Mouse (Mus musculus) heart, embryonic 12.5 days (tissue): ENCODE measurements around the gene Acadl. TPM values are rescaled to one million over a fixed set of nuclear protein-coding genes. Genes with fewer than 3 reads are reported as not detected.

Experiments
- ATAC-seq: fragments of 200-750 bp; cut with Nextera tagmentation; 2 replicates; pipeline ENCODE4 v1.8.0; 2017; ENCODE audit warnings: moderate TSS enrichment, moderate library complexity; ENCODE audit not compliant: insufficient number of reproducible peaks, low FRiP score
- H3K27ac ChIP-seq: fragments of 300-500 bp; sonication (generic); 2 replicates; pipeline ENCODE4 v1.5.1; 2016; ENCODE audit warnings: mild to moderate bottlenecking, moderate library complexity; ENCODE audit not compliant: poor library complexity, severe bottlenecking
- H3K27me3 ChIP-seq: fragments of 300-500 bp; sonication (generic); replicated peaks from 2 replicates; pipeline ENCODE4 v1.6.1; 2016; ENCODE audit warnings: mild to moderate bottlenecking, moderate library complexity
- H3K36me3 ChIP-seq: fragments of 300-500 bp; sonication (generic); 2 replicates; pipeline ENCODE4 v1.6.1; 2016; ENCODE audit warnings: mild to moderate bottlenecking, moderate library complexity
- H3K4me1 ChIP-seq: fragments of 300-500 bp; sonication (generic); replicated peaks from 2 replicates; pipeline ENCODE4 v1.6.1; 2016; ENCODE audit warnings: mild to moderate bottlenecking
- H3K4me2 ChIP-seq: fragments of 300-500 bp; sonication (generic); 2 replicates; pipeline ENCODE4 v1.6.1; 2016; ENCODE audit warnings: mild to moderate bottlenecking, moderate library complexity
- H3K4me3 ChIP-seq: fragments of 300-500 bp; sonication (generic); 2 replicates; pipeline ENCODE4 v1.5.1; 2016; ENCODE audit warnings: mild to moderate bottlenecking
- H3K9ac ChIP-seq: fragments of 300-500 bp; sonication (generic); 2 replicates; pipeline ENCODE4 v1.6.1; 2016; ENCODE audit warnings: mild to moderate bottlenecking, moderate library complexity
- H3K9me3 ChIP-seq: fragments of 300-500 bp; sonication (generic); replicated peaks from 2 replicates; pipeline ENCODE4 v1.6.1; 2016; ENCODE audit warnings: mild to moderate bottlenecking, moderate library complexity
- WGBS: fragments of 180-500 bp; shearing (Covaris S2); methylation state at CpG from one replicate; pipeline ENCODE4 v1.1.7; 2016; 5-methylcytosine and 5-hydroxymethylcytosine counted together
- polyA plus RNA-seq: library from polyadenylated mRNA; unstranded; fragments of >200 nt; fragmentation: Nextera tagmentation; extraction: Ambion mirVana; gene quantifications from 2 replicates; pipeline ENCODE4 v1.2.1, GENCODE M21; 2016

Acadl gene
- polyA plus RNA-seq, 1 experiment from 2014 or later, result 405 TPM

GRCm38 (mm10) chr1:66816837-66817452 lies 46.1 kb downstream of the Acadl start:
- Histone ChIP-seq H3K27ac (peak overlapping the region; percentile 96), H3K36me3 (no peaks in the 10 kb centered on the region), H3K4me2 (peak overlapping the region; percentile 93), H3K9me3 (no peaks in the 10 kb centered on the region), H3K9ac (peak overlapping the region; percentile 94), H3K27me3 (no peaks in the 10 kb centered on the region), H3K4me1 (peaks cover 8% of the 10 kb centered on the region), H3K4me3 (peak overlapping the region; percentile 80)
- WGBS, result 0% methylated on average over 42 of the region's 63 CpGs
- peak; percentile 89 for ATAC-seq

- peak overlapping the region; percentile 96 for H3K27ac ChIP-seq
- peak overlapping the region; percentile 93 for H3K4me2 ChIP-seq
- H3K9ac ChIP-seq, result peak overlapping the region; percentile 88
- H3K4me3 ChIP-seq, result peak overlapping the region; percentile 80
- H3K4me1 ChIP-seq, result peaks cover 8% of the 10 kb centered on the region
- no peaks in the 10 kb centered on the region for H3K36me3 ChIP-seq
- no peaks in the 10 kb centered on the region for H3K9me3 ChIP-seq
- peak; percentile 7; the same call in 1 of the 2 replicates for ATAC-seq
- H3K27me3 ChIP-seq, result no peaks in the 10 kb centered on the region
- 1% methylated on average over 39 of the region's 39 CpGs for WGBS
Measured at GRCm38 (mm10) chr1:66815941-66816777, 46.9 kb downstream of the Acadl start.

- Histone ChIP-seq H3K9me3 (no peaks in the 10 kb centered on the region), H3K4me1 (peaks cover 6% of the 10 kb centered on the region), H3K36me3 (no peaks in the 10 kb centered on the region), H3K27me3 (no peaks in the 10 kb centered on the region), H3K4me3 (no peak overlapping the region), H3K4me2 (peak overlapping the region; percentile 11; the same call in 1 of the 2 replicates), H3K27ac (no peak overlapping the region), H3K9ac (no peak overlapping the region)
- 50% methylated on average over 8 of the region's 8 CpGs for WGBS
- ATAC-seq, result no peak
Measured at GRCm38 (mm10) chr1:66814756-66815155, 48.3 kb downstream of the Acadl start.

GRCm38 (mm10) chr1:66813191-66813590 lies 49.9 kb downstream of the Acadl start:
- H3K9me3 ChIP-seq, result no peaks in the 10 kb centered on the region
- H3K36me3 ChIP-seq, result no peaks in the 10 kb centered on the region
- WGBS, result 79% methylated on average over 1 of the region's 1 CpGs
- peaks cover 8% of the 10 kb centered on the region for H3K4me1 ChIP-seq
- H3K27ac ChIP-seq, result no peak overlapping the region
- no peaks in the 10 kb centered on the region for H3K27me3 ChIP-seq
- H3K4me3 ChIP-seq, result no peak overlapping the region
- no peak overlapping the region for H3K9ac ChIP-seq
- ATAC-seq, result no peak
- no peak overlapping the region for H3K4me2 ChIP-seq

GRCm38 (mm10) chr1:66806821-66807220 lies 56.3 kb downstream of the Acadl start:
- Histone ChIP-seq H3K4me2 (no peak overlapping the region), H3K27me3 (no peaks in the 10 kb centered on the region), H3K9ac (no peak overlapping the region), H3K4me1 (peaks cover 4% of the 10 kb centered on the region; the same call in 1 of the 2 replicates), H3K36me3 (no peaks in the 10 kb centered on the region), H3K4me3 (no peak overlapping the region), H3K9me3 (no peaks in the 10 kb centered on the region), H3K27ac (no peak overlapping the region)
- ATAC-seq, result no peak
- 81% methylated on average over 1 of the region's 1 CpGs for WGBS

- H3K9me3 ChIP-seq, result no peaks in the 10 kb centered on the region
Measured at GRCm38 (mm10) chr1:66805408-66805807, 57.7 kb downstream of the Acadl start.

GRCm38 (mm10) chr1:66804710-66805109 lies 58.4 kb downstream of the Acadl start:
- Histone ChIP-seq H3K9me3 (no peaks in the 10 kb centered on the region), H3K27ac (no peak overlapping the region), H3K4me1 (peaks cover 1% of the 10 kb centered on the region; the same call in 1 of the 2 replicates), H3K4me3 (no peak overlapping the region), H3K36me3 (peaks cover 16% of the 10 kb centered on the region), H3K4me2 (no peak overlapping the region), H3K9ac (no peak overlapping the region), H3K27me3 (no peaks in the 10 kb centered on the region)
- no peak for ATAC-seq
- WGBS, result 59% methylated on average over 5 of the region's 5 CpGs

More at GRCm38 (mm10) chr1:66805408-66805807, 57.7 kb downstream of the Acadl start:
- Histone ChIP-seq H3K36me3 (peaks cover 9% of the 10 kb centered on the region), H3K4me2 (no peak overlapping the region), H3K4me1 (peaks cover 4% of the 10 kb centered on the region; the same call in 1 of the 2 replicates), H3K4me3 (no peak overlapping the region), H3K9ac (no peak overlapping the region), H3K27me3 (no peaks in the 10 kb centered on the region), H3K27ac (no peak overlapping the region)
- no peak for ATAC-seq
- 78% methylated on average over 1 of the region's 1 CpGs for whole genome bisulfite sequencing

GRCm38 (mm10) chr1:66797962-66798361 lies 65.1 kb downstream of the Acadl start:
- ATAC-seq, result no peak
- Histone ChIP-seq H3K9ac (no peak overlapping the region), H3K27ac (no peak overlapping the region), H3K4me3 (no peak overlapping the region), H3K27me3 (no peaks in the 10 kb centered on the region), H3K4me1 (no peaks in the 10 kb centered on the region), H3K4me2 (no peak overlapping the region), H3K9me3 (no peaks in the 10 kb centered on the region), H3K36me3 (peaks cover 17% of the 10 kb centered on the region)
- 91% methylated on average over 2 of the region's 2 CpGs for WGBS

GRCm38 (mm10) chr1:66792838-66793466 lies 70.1 kb downstream of the Acadl start:
- H3K4me1 ChIP-seq, result 0 out of 2 replicates have a peak, but pooled peaks cover 2% of the 10 kb centered on the region
- no peaks in the 10 kb centered on the region for H3K36me3 ChIP-seq
- no peak for ATAC-seq
- 71% methylated on average over 2 of the region's 2 CpGs for WGBS
- no peaks in the 10 kb centered on the region for H3K9me3 ChIP-seq
- no peak overlapping the region for H3K4me3 ChIP-seq
- no peak overlapping the region for H3K9ac ChIP-seq
- H3K27me3 ChIP-seq, result no peaks in the 10 kb centered on the region
- H3K4me2 ChIP-seq, result no peak overlapping the region
- H3K27ac ChIP-seq, result no peak overlapping the region

- no peak overlapping the region for H3K9ac ChIP-seq
- H3K4me1 ChIP-seq, result no peaks in the 10 kb centered on the region
- H3K9me3 ChIP-seq, result no peaks in the 10 kb centered on the region
- H3K27ac ChIP-seq, result no peak overlapping the region
- H3K27me3 ChIP-seq, result no peaks in the 10 kb centered on the region
- H3K4me2 ChIP-seq, result no peak overlapping the region
- no peak for ATAC-seq
- no peak overlapping the region for H3K4me3 ChIP-seq
- WGBS, result 70% methylated on average over 2 of the region's 2 CpGs
- H3K36me3 ChIP-seq, result 0 out of 2 replicates have a peak, but pooled peaks cover 1% of the 10 kb centered on the region
Measured at GRCm38 (mm10) chr1:66782296-66782695, 80.8 kb downstream of the Acadl start.

- ATAC-seq, result no peak
- Histone ChIP-seq H3K4me2 (no peak overlapping the region), H3K36me3 (0 out of 2 replicates have a peak, but pooled peaks cover 2% of the 10 kb centered on the region), H3K27me3 (no peaks in the 10 kb centered on the region), H3K4me3 (no peak overlapping the region), H3K9me3 (no peaks in the 10 kb centered on the region), H3K4me1 (no peaks in the 10 kb centered on the region), H3K27ac (no peak overlapping the region), H3K9ac (no peak overlapping the region)
- WGBS, result 75% methylated on average over 4 of the region's 4 CpGs
Measured at GRCm38 (mm10) chr1:66781027-66781426, 82.0 kb downstream of the Acadl start.
